Comparison of ENCODE assay signal across 7 mouse cellular contexts in the genomic region with DNA sequence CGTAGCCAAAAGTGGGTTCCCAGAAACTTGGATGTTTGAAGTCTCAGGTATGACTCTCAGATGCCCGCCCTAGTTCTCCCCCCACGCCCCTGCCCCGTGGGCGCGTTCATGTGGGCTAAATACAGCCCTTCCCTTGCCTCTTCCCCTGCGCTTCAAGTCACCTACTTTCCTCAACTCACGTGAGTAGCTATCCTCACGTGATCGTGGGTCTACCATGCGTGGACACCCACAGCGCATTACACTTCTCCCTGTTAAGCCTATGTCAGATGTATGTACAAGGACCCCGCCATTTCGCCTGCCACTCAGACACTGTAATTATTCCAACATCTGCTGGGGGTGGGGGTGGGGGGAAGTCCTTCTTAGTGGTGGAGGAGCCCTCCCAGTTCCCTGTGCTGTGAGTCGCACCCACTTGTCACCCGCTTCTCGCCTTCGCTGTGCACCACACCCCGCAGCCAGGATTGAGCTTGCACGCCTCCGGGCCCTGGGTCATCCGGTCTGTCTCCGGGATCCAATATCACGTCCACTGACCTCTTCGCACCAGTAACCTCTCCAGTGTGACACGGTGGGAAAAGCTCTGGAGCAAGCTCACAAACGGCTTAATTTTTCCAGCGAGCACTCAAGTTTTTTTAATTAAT. TPM values are rescaled to one million over a fixed set of nuclear protein-coding genes. Genes with fewer than 3 reads are reported as not detected.
DNase-seq lines count a peak whose midpoint lies in the region; ATAC-seq lines count a peak whose summit lies in the region.

No protein-coding gene starts in this region.

- peak overlapping the region; percentile 95 for H3K27ac ChIP-seq in hindbrain, embryonic 14.5 days

- H3K36me3 ChIP-seq in hindbrain, embryonic 14.5 days (replicated peaks; ENCODE audit: control insufficient read depth, insufficient read depth), result no peaks in the 10 kb centered on the region

- peaks cover 34% of the 10 kb centered on the region for H3K4me1 ChIP-seq in hindbrain, embryonic 14.5 days (replicated peaks; ENCODE audit: control insufficient read depth, insufficient read depth, low read length)

- H3K27me3 ChIP-seq in hindbrain, embryonic 14.5 days (ENCODE audit: control insufficient read depth, insufficient read depth, low read length), result no peaks in the 10 kb centered on the region

- peak overlapping the region; percentile 90 for H3K9ac ChIP-seq in hindbrain, embryonic 14.5 days

- 6% methylated on average over 28 of the region's 28 CpGs for WGBS in hindbrain, embryonic 14.5 days

- no peaks in the 10 kb centered on the region for H3K9me3 ChIP-seq in hindbrain, embryonic 14.5 days (ENCODE audit: control insufficient read depth, low read length)

- intact Hi-C loops in left cerebral cortex, postnatal 25 days (cut with DNase I), result loop anchor here (2.0 to 10.0 kb wide), 5 partner anchors 35 to 365 kb away; a partner anchor contains a TSS

- peak overlapping the region; percentile 92 for H3K4me3 ChIP-seq in hindbrain, embryonic 14.5 days (replicated peaks; ENCODE audit: low read length)

- peak; percentile 19 for DNase-seq in MEL-GATA-1-ER (ENCODE audit: extremely low read depth, low read depth)
- peak; percentile 39 to 57 for DNase-seq in cerebellum, adult 18-20 months
- DNase-seq in frontal cortex, postnatal 10 days (ENCODE audit: low spot score in 2 of 2), result peak; percentile 50 to 54
- DNase-seq in hindbrain, embryonic 14.5 days (ENCODE audit: low spot score), result no peak
- DNase-seq in left cerebral cortex, postnatal 25 days (ENCODE audit: low spot score in 2 of 2), result peak; percentile 50 to 73
- peak; percentile 46 for DNase-seq in skeletal muscle tissue, adult 2 months (ENCODE audit: low read depth, low spot score)

- H3K4me2 ChIP-seq in hindbrain, embryonic 14.5 days (replicated peaks), result peak overlapping the region; percentile 91

- peak; percentile 29 for ATAC-seq in hindbrain, embryonic 14.5 days (ENCODE audit: low FRiP score)
- ATAC-seq in megakaryocyte-erythroid progenitor cell, adult 5-6 weeks (replicated peaks; ENCODE audit: low FRiP score, low TSS enrichment, poor library complexity, severe bottlenecking), result peak; percentile 39; the same call in 1 of the 2 replicates

RNA-seq across cellular contexts. Expression of a gene that starts 1.0 kb away (rescaled TPM):
- polyA plus RNA-seq in hindbrain, embryonic 14.5 days (2014; fragmentation: Nextera tagmentation; extraction: Ambion mirVana), result 155 and 163 TPM in 2 replicates
- 100 to 1,000 TPM; 195 to 212 TPM for total RNA-seq in left cerebral cortex, postnatal 25 days (2021)
- 44.5 and 60.0 TPM in 2 replicates for total RNA-seq in megakaryocyte-erythroid progenitor cell, adult 5-6 weeks (2014; fragmentation: Nextera tagmentation)
- total RNA-seq in megakaryocyte-erythroid progenitor cell, adult 5-6 weeks (2017), result 37.3 and 38.7 TPM in 2 replicates

RNA-seq across cellular contexts. Expression of a gene that starts 47.4 kb away (rescaled TPM):
- not detected in 2 replicates for polyA plus RNA-seq in hindbrain, embryonic 14.5 days (2014; fragmentation: Nextera tagmentation; extraction: Ambion mirVana)
- total RNA-seq in left cerebral cortex, postnatal 25 days (2021), result 10 to 100 TPM; 13.1 to 18.7 TPM
- total RNA-seq in megakaryocyte-erythroid progenitor cell, adult 5-6 weeks (2014; fragmentation: Nextera tagmentation), result not detected in 2 replicates
- total RNA-seq in megakaryocyte-erythroid progenitor cell, adult 5-6 weeks (2017), result not detected in 2 replicates

Comparison
In these comparisons a context has a peak if more than half of its experiments do, and no peak if none do; other contexts are left out.
1. RNA of a gene that starts 47.4 kb away (total RNA-seq): 13.1 to 18.7 TPM in left cerebral cortex, postnatal 25 days; not detected in megakaryocyte-erythroid progenitor cell, adult 5-6 weeks; every median in the first group is over 10 times any median in the second.